Mouse (Mus musculus): Measurements from ENCODE around the gene Klf16.
"Not testable (repeated sequence)": the region's sequence is repeated elsewhere in the genome, so short reads cannot be mapped to it uniquely, and the experiment has no call there.

Gene Klf16

GRCm38 (mm10) chr10:80605721-80606120, 28.6 kb upstream of the Klf16 start, which contains the start of gene Gm49322:
TSS of gene Gm49322 (plus strand) at chr10:80606021.
- DNase-seq, result not testable (repeated sequence)

GRCm38 (mm10) chr10:80604988-80605387, 27.9 kb upstream of the Klf16 start:
- no peak for DNase-seq

DNA sequence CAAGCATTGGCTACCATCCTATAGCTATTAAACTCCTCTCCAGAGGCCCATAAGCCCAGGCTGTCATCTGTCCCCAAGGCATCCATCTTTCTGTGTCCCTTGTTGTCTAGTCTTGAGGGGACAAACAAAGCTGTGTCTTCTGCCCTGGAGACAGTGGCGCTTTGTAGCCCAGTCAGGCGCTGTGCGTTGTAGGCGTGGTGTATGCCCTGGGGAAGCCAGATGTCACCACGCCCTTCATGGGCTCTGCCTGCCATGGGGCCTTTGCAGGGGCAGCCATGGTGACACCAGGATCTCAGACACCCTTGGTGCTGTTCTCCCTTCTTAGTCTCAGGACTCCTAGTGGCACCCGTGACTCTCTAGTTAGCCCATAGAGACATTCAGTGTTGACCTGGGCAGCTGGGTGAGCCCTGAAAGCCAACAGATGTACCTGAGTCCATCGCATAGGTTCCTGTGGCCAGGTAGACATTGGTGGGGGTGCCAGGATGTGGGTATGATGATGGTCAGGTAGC, 26.9 kb upstream of the Klf16 start:
- no peak for DNase-seq

GRCm38 (mm10) chr10:80603364-80603763, 26.2 kb upstream of the Klf16 start:
- DNase-seq, result no peak

DNA sequence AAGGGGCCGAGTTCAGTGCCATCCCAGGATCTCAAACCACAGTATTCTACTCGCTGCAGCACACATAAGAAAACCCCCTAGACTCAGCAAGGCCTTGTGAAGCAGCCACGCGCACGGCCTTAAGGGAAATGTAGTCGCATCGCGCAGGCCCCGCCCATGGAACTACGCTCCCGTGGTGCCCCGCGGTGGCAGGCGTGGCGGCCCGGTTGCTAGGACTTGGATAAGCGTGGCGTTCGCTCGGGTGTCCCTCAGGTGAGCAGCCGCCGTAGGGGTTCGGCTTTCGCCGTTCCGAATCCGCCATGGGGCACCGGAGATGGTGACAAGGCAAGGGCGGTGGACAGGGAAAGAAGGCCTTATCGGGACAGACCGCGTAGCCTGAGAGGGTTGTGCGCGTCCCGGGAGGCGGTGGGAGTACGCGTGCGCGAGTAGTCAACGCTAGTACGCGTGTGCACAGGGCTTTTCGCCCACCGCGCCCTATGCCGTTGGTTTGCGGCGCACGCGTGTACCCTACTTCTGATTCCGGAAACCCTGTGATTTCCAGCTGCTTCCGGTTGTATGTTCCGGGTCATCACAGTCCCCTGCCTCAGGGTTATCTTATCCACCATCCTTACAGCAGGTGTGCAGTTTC, 25.7 kb upstream of the Klf16 start, which contains the start of the genes Scamp4 and Adat3:
Scamp4 (plus strand) TSS at position 175 of the 628 bp plus-strand sequence.
Adat3 (plus strand) TSS at position 183 of the 628 bp plus-strand sequence.
- peak; percentile 99 for DNase-seq

DNA sequence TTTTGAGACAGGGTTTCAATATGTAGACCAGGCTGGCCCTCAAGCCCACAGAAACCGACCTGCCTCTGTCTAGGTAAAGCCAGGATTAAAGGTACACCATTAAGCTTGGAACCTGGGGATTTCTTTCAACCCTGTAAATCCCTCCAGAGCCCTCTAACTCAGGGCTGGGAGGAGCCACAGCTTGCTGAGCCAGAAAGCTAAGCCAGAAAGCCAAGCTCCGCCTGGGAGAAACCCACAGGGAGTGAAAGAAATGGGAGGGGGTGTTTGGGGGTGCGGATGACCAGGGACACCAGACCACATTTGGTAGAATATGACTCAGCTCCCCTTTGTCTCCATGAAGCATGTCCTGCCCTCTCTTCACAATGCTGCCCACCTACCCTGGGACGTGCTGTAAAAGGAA, 19.2 kb upstream of the Klf16 start:
- DNase-seq, result no peak

DNA sequence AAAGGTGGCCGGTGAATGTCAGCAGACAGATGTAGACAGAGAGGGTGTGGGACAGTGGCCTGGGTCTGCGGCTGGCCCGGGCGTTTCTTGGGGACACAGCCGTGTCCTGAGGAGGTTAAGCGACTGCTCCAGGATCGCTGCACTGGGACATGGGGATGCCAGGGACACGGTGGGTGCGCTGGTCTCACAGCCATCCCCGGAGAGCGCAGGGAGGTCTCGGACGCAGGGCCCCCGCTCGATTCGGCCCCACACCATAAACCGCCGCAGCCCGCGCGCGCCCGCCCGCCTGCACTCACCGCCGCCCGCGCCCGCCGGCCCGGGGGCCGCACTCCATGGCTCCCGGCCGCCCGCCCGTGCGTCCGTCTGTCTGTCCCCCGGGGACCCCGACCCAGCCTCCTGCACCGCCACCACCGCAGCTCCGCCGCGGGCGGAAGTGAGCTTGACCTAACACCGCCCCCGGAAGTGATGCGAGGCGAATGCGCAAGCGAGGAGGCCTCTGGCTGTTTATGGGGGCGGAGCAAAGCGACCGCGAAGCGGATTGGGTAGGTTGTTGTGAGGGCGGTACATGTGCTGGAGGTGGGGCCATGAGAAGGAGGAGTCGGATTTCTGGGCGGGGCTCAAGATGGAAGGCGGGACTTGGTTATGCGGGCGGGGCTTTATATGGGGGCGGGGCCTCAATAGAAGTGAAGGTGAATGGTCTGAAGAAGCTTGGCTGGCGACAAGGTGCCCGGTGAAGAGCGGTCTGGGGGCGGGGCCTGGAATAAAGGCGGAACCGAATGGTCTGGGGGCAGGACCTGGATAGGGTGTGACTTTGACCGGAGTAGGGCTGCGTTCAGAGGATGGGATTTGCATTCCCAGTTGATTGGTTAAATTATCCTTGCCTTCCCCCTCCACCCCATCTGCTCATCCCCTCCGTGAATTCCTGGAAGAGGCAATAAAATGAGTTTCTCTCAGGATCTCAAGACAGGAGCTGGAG, 13.0 kb upstream of the Klf16 start, which contains the start of gene Abhd17a:
Abhd17a (minus strand) TSS at position 463 of the 976 bp plus-strand sequence.
- peak; percentile 93 for DNase-seq

GRCm38 (mm10) chr10:80589127-80589878, 12.2 kb upstream of the Klf16 start:
- DNase-seq, result no peak

DNA sequence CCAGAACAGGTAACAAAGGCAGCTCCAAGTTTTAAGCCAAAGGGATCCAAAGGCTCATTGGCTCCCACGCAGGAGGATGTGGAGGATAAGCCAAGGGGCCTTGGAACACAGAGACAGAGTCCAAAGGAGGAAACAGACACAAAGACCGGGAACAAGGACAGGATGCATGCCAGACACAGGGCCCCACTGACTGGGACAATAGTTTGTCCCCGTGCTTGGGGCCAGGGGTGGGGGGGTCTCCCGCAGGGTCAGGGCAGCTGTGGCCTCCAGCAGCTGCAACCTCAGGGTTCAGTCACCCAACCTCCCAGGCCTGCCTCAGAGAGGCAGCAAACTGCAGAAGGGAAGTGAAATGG, 10.2 kb upstream of the Klf16 start:
- no peak for DNase-seq

DNA sequence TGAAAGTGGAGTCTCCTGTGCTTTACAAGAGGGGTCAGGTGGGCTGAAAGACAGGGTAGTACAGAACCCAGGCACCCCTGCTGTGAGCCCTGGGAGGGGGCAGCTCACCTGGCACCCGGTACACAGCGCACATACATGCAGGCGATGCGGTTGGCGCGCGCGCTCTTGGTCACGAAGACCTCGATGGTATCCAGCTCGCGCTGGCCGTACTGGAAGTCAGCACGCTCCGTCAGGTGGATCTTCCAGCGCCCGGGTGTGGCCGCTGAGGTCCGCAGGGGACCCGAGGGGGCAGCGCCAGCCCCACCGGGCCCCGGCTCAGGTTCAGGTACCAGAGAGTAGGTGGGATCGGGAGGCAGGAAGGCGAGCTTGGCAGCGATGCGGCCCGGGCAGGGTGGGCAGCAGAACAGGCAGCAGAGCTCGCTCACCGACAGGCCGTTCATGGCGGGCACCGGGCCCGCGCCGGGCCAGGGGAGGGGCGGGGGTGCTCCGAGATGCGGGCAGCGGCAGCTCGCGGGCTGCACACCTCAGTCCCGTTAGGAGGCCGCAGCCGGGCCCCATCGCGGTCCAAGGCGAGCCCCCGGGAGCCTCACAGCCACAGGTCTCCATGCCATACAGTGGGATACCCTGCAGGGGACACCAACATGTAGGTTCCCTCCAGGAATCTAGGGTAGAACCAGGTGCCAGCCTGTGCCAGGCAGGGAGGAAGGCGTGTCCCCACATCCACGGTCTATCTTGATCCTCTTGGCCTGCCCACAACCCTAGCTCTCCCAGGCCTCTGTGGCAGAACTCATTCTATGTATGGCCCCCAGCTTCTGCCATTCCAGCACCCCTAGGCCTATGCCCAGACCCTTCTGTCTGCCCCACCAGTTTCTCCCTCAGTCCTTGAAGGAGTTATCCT, 9.5 kb upstream of the Klf16 start:
- no peak for DNase-seq

- no peak for DNase-seq
Measured at GRCm38 (mm10) chr10:80585581-80585980, 8.5 kb upstream of the Klf16 start.

DNA sequence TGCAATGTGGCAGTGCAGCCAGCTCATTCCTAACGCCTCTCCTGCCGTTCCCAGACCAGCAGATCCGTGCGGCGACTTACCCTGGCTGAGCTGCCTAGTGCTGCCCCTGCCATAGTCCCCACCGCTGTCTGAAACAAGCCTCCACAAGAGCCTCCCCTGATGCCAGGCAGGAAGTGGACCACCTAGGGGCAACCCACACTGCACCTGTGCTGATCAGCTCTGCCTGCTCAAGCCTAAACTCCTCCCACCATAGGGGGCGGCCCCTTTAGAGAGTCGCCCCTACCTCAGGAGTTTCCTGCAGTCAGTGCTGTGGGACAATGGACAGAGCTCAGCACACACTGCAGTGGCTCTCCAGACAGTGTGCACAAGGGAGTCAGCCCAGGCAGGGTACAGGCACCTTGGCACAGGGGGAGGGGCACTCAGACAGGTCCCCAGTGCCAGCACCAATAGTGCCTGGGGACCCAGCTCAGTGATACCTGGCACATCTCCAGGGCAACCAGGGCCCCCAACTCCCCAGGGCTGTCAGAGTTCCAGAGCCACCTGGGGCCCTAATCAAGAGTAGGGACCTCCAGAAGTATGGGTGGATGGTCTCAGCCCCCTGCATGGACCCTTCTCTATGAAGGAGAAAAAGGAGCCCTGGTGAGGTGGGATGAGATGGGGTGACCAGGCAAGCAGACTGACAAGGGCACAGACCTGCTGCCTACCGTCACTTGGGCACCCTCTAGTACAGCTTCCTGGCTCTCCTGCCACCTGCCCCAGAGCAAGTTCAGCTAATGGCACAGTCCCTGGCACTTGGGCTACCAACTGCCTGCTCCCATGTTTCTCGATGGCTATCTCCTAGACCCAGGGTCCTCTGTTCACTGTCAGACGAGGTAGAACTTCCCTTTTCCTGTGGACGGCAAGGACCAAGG, 7.8 kb upstream of the Klf16 start:
- no peak for DNase-seq

GRCm38 (mm10) chr10:80584045-80584488, 6.9 kb upstream of the Klf16 start:
- no peak for DNase-seq

DNA sequence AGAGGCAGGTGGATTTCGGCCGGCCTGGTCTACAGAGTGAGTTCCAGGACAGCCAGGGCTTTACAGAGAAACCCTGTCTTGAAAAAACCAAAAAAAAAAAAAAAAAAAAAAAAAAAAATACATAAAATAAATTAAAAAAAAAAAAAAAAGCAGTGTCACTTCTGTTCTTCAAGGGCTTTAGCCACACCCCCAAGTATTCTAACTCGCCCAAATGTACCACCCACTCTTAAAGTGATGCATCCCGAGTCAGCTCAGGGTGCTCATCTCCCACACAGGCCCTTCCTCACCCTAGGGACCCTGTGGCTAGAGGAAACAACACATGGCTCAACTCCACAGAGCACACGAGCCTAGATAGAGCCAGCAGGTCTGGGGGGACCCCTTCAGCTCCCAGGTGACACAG, 5.9 kb upstream of the Klf16 start:
- DNase-seq, result no peak

- DNase-seq, result no peak
Measured at GRCm38 (mm10) chr10:80578911-80579310, 1.8 kb upstream of the Klf16 start.

DNA sequence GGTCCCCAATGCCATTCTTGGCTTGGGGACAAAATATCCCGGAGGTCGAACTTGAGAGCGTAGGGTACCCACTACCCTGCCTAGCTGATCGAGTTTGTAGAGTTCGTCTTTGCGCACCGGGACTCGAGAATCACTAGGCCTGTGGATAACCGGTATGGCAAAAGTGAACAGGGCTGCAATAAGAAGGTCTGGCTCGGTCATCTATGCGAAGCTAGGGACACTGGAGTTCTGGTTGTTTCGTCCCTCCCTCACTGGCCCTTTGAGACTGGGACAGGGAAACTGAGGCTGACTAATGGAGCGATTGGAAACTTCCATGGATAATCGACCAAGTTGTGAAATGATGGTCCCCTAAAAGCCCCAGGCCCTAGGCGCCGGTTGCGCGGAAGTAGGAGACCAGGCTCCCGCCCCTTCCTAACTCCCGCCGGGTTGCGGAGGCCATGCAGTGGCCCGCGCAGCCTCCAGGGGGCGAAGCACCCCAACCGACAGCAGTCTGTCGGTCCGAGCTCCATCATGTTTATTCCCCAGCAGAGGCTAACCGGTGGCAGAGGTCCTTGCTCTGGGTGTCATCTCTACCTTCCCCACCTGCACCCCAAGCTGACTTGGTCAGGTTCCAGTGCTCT, 1.1 kb upstream of the Klf16 start:
- peak; percentile 63 for DNase-seq

DNA sequence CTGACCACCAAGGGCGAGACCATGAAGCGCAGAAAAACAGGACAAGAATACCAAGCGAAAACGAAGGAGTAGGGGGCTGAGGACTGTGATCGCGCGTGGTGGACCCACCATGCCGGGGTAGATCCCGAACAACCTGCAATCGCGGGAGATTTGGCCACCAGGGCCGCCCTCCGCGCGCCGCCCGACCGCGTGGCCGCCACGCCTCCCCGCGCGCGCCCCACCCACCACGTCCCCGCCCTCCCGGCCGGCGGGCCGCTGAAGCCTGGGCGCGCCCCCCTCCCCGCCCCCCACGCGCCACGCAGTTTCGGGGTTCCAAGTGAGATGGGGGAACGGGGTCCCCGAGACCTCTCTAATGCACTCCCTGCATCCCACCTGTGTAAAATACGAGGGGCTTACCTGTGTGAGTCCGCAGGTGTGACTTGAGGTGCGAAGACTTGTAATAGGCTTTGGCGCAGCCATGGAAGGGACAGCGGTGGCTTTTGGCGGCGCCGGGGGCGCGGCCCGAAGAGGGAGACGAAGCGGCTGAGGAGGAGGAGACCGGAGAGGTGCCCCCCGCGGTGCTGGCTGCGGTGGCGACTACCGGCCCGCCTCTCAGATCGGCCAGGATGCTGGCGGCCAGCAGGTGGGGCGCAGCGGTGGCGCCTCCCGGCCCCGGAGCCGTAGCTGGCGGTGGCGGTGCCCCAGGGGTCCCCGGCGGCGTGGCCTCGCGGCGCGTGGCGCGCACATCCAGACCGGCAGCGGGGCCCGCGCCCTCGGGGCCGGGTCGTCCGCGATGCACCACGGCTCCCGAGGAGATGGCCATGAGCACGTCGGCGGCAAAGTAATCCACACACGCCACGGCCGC, 548 bp downstream of the Klf16 start:
- peak; percentile 62 for DNase-seq

DNA sequence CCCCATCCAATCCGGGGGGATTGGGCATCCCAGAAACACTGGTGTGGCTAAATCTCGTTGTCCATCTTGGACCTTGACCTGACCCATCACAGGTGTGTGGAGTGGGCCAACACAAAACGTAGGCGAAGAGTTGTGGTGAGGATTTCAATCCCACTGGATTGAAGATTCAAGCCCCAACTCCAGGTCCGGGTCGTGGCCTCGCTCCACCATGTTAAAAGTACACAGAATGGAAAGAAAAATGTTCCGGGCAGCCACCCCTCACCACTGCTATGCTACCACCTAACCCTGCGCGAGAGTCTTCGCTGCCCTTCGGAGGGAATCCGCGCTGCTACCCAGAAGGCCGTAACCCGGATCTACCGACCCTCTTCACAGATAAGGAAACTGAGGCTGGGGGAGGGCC, 1.2 kb downstream of the Klf16 start:
- DNase-seq, result no peak

DNA sequence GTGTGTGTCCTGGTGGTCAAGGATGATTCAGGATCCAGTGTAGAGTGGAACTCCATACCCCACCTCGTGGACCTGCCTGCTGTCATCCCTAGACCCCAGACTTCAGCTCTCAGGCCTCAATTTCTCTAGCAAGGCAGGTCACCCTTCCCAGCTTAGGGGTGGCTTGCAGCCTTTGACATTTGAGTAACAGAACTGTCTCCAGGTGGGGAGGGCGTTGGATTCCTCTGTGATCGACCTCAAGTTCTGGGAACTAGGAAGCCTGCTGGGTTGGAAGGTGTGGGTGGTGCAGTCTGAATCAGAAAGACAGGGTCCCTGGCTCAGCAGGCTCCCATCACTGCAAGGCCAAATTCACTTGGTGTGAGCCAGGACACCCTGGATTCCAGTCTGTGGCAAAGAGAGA, 2.2 kb downstream of the Klf16 start:
- DNase-seq, result no peak
